Mouse (Mus musculus) CH12.LX (cell line): ENCODE data around the gene Rpl38. TPM values are rescaled to one million over a fixed set of nuclear protein-coding genes. Genes with fewer than 3 reads are reported as not detected.

Experiments
- DNase-seq: peaks from one replicate; pipeline ENCODE4 v3.0.0-alpha.2; 2013; ENCODE audit errors: extremely low read depth
- H3K27ac ChIP-seq: 2 replicates; pipeline ENCODE4 v1.5.1; 2012; ENCODE audit warnings: low read depth, mild to moderate bottlenecking, control low read depth, moderate library complexity; ENCODE audit not compliant: insufficient read depth
- H3K27me3 ChIP-seq: replicated peaks from 2 replicates; pipeline ENCODE3; 2012; ENCODE audit warnings: inconsistent platforms
- H3K36me3 ChIP-seq, 2 experiments: replicated peaks in 1 of 2; 2 replicates each; pipeline versions ENCODE3 to v1.6.1; 2012; ENCODE audit warnings: inconsistent platforms in 1 of 2, low read length in 1 of 2, mild to moderate bottlenecking in 1 of 2, mixed read lengths in 1 of 2, moderate library complexity in 1 of 2; ENCODE audit not compliant: control insufficient read depth in 1 of 2, insufficient read depth in 1 of 2
- H3K4me1 ChIP-seq, 2 experiments: 2 replicates each; pipeline ENCODE4 v1.6.1; 2012; ENCODE audit warnings: inconsistent platforms in 1 of 2, moderate library complexity in 1 of 2; ENCODE audit not compliant: insufficient read depth in 2 of 2, control insufficient read depth in 1 of 2
- H3K4me2 ChIP-seq: 2 replicates; pipeline ENCODE4 v1.6.1; 2012; ENCODE audit warnings: low read depth, mild to moderate bottlenecking, control low read depth; ENCODE audit not compliant: poor library complexity, insufficient read depth, severe bottlenecking
- H3K4me3 ChIP-seq, 3 experiments: fragments of 150-350 bp in 1 of 3; sonication (generic) in 1 of 3; replicated peaks in 1 of 3; 2 replicates each; pipeline versions ENCODE3 to v1.5.1; 2011 to 2012; ENCODE audit warnings: low read depth in 2 of 3, low read length in 2 of 3, mild to moderate bottlenecking in 2 of 3, moderate library complexity in 2 of 3, control low read depth in 1 of 3, improper control_type of control experiment in 1 of 3, inconsistent platforms in 1 of 3, mixed read lengths in 1 of 3; ENCODE audit not compliant: poor library complexity in 1 of 3
- H3K79me2 ChIP-seq: replicated peaks from 2 replicates; pipeline ENCODE4 v1.6.1; 2012; ENCODE audit warnings: mild to moderate bottlenecking, moderate library complexity; ENCODE audit not compliant: control insufficient read depth, poor library complexity, insufficient read depth, severe bottlenecking; ENCODE audit errors: extremely low read depth
- H3K9ac ChIP-seq: 2 replicates; pipeline ENCODE4 v1.6.1; 2012; ENCODE audit warnings: low read depth, mild to moderate bottlenecking, control low read depth, moderate library complexity; ENCODE audit not compliant: insufficient read depth
- H3K9me3 ChIP-seq: replicated peaks from 2 replicates; pipeline ENCODE3; 2012; ENCODE audit warnings: low read length, inconsistent platforms, mixed read lengths
- BHLHE40 ChIP-seq: IDR thresholded peaks from 2 replicates; pipeline ENCODE4 v1.6.1; 2011; ENCODE audit warnings: mild to moderate bottlenecking, low read depth, low read length, improper control_type of control experiment
- CHD1 ChIP-seq: IDR thresholded peaks from 2 replicates; pipeline ENCODE4 v1.6.1; 2012; ENCODE audit warnings: low read depth, low read length, improper control_type of control experiment, inconsistent platforms
- CHD2 ChIP-seq: IDR thresholded peaks from 2 replicates; pipeline ENCODE4 v1.6.1; 2011; ENCODE audit warnings: low read length, improper control_type of control experiment
- CTCF ChIP-seq, 2 experiments: IDR thresholded peaks in 1 of 2; conservative IDR thresholded peaks in 1 of 2; 2 replicates each; pipeline ENCODE4 v1.5.1; 2011 to 2012; ENCODE audit warnings: low read depth in 2 of 2, low read length in 2 of 2, improper control_type of control experiment in 1 of 2, inconsistent platforms in 1 of 2, mild to moderate bottlenecking in 1 of 2, moderate library complexity in 1 of 2
- E2F4 ChIP-seq: IDR thresholded peaks from 2 replicates; pipeline ENCODE4 v1.6.1; 2011; ENCODE audit warnings: low read depth, low read length, improper control_type of control experiment; ENCODE audit not compliant: insufficient replicate concordance
- ELF1 ChIP-seq: IDR thresholded peaks from 2 replicates; pipeline ENCODE4 v1.6.1; 2014; ENCODE audit warnings: low read depth, mild to moderate bottlenecking, inconsistent platforms, low read length, improper control_type of control experiment
- EP300 ChIP-seq: IDR thresholded peaks from 2 replicates; pipeline ENCODE4 v1.6.1; 2011; ENCODE audit warnings: low read length, improper control_type of control experiment
- ETS1 ChIP-seq: conservative IDR thresholded peaks from 2 replicates; pipeline ENCODE4 v1.6.1; 2012; ENCODE audit warnings: low read depth, mild to moderate bottlenecking, inconsistent platforms, low read length, improper control_type of control experiment, moderate library complexity
- GABPA ChIP-seq: IDR thresholded peaks from 2 replicates; pipeline ENCODE4 v1.6.1; 2012; ENCODE audit warnings: low read depth, low read length, improper control_type of control experiment, inconsistent platforms; ENCODE audit not compliant: insufficient replicate concordance
- HCFC1 ChIP-seq: IDR thresholded peaks from 2 replicates; pipeline ENCODE4 v1.6.1; 2012; ENCODE audit warnings: low read depth, mild to moderate bottlenecking, inconsistent platforms, low read length, improper control_type of control experiment
- IRF4 ChIP-seq: IDR thresholded peaks from 2 replicates; pipeline ENCODE4 v1.6.1; 2014; ENCODE audit warnings: low read depth, mild to moderate bottlenecking, inconsistent platforms, low read length, improper control_type of control experiment
- JUN ChIP-seq: IDR thresholded peaks from 2 replicates; pipeline ENCODE4 v1.6.1; 2011; ENCODE audit warnings: low read depth, mild to moderate bottlenecking, low read length, improper control_type of control experiment, moderate library complexity; ENCODE audit not compliant: insufficient read depth
- JUND ChIP-seq: conservative IDR thresholded peaks from 2 replicates; pipeline ENCODE4 v1.6.1; 2011; ENCODE audit warnings: low read depth, low read length, improper control_type of control experiment
- KAT2A ChIP-seq: IDR thresholded peaks from 2 replicates; pipeline ENCODE4 v1.6.1; 2012; ENCODE audit warnings: low read length, improper control_type of control experiment, inconsistent platforms; ENCODE audit not compliant: insufficient replicate concordance
- MAFK ChIP-seq: IDR thresholded peaks from 2 replicates; pipeline ENCODE4 v1.6.1; 2011; ENCODE audit warnings: low read length, improper control_type of control experiment; ENCODE audit not compliant: insufficient replicate concordance
- MAX ChIP-seq: IDR thresholded peaks from 2 replicates; pipeline ENCODE4 v1.6.1; 2011; ENCODE audit warnings: low read length, improper control_type of control experiment
- MAZ ChIP-seq: IDR thresholded peaks from 2 replicates; pipeline ENCODE4 v1.6.1; 2012; ENCODE audit warnings: low read depth, mild to moderate bottlenecking, inconsistent platforms, low read length, improper control_type of control experiment, moderate library complexity
- MEF2A ChIP-seq: IDR thresholded peaks from 2 replicates; pipeline ENCODE4 v1.6.1; 2014; ENCODE audit warnings: low read depth, mild to moderate bottlenecking, inconsistent platforms, low read length, improper control_type of control experiment, borderline replicate concordance
- MXI1 ChIP-seq: IDR thresholded peaks from 2 replicates; pipeline ENCODE4 v1.6.1; 2011; ENCODE audit warnings: mild to moderate bottlenecking, low read depth, low read length, improper control_type of control experiment
- MYC ChIP-seq: IDR thresholded peaks from 2 replicates; pipeline ENCODE4 v1.6.1; 2011; ENCODE audit warnings: low read depth, mild to moderate bottlenecking, improper control_type of control experiment, low read length
- NELFE ChIP-seq: IDR thresholded peaks from 2 replicates; pipeline ENCODE4 v1.6.1; 2011; ENCODE audit warnings: low read depth, low read length, improper control_type of control experiment
- NRF1 ChIP-seq: IDR thresholded peaks from 2 replicates; pipeline ENCODE4 v1.6.1; 2014; ENCODE audit warnings: low read depth, mild to moderate bottlenecking, inconsistent platforms, low read length, improper control_type of control experiment, moderate library complexity
- PAX5 ChIP-seq: IDR thresholded peaks from 2 replicates; pipeline ENCODE4 v1.6.1; 2012; ENCODE audit warnings: low read length, inconsistent platforms, mixed read lengths
- POLR2A ChIP-seq: IDR thresholded peaks from 2 replicates; pipeline ENCODE4 v1.6.1; 2011; ENCODE audit warnings: low read depth, mild to moderate bottlenecking, improper control_type of control experiment, low read length
- POLR2AphosphoS2 ChIP-seq: IDR thresholded peaks from 2 replicates; pipeline ENCODE4 v1.6.1; 2011; ENCODE audit warnings: low read depth, low read length, improper control_type of control experiment
- RAD21 ChIP-seq: IDR thresholded peaks from 2 replicates; pipeline ENCODE4 v1.6.1; 2011; ENCODE audit warnings: low read depth, mild to moderate bottlenecking, low read length, improper control_type of control experiment, moderate library complexity
- RCOR1 ChIP-seq: conservative IDR thresholded peaks from 2 replicates; pipeline ENCODE4 v1.6.1; 2012; ENCODE audit warnings: low read depth, mild to moderate bottlenecking, inconsistent platforms, low read length, improper control_type of control experiment
- SIN3A ChIP-seq: IDR thresholded peaks from 2 replicates; pipeline ENCODE4 v1.6.1; 2012; ENCODE audit warnings: low read length, improper control_type of control experiment, inconsistent platforms
- SMC3 ChIP-seq: IDR thresholded peaks from 2 replicates; pipeline ENCODE4 v1.6.1; 2011; ENCODE audit warnings: low read depth, low read length, improper control_type of control experiment
- TBP ChIP-seq: conservative IDR thresholded peaks from 2 replicates; pipeline ENCODE4 v1.6.1; 2011; ENCODE audit warnings: low read depth, low read length, improper control_type of control experiment
- TCF12 ChIP-seq: IDR thresholded peaks from 2 replicates; pipeline ENCODE4 v1.6.1; 2014; ENCODE audit warnings: low read depth, mild to moderate bottlenecking, inconsistent platforms, low read length, improper control_type of control experiment
- UBTF ChIP-seq: IDR thresholded peaks from 2 replicates; pipeline ENCODE4 v1.6.1; 2012; ENCODE audit warnings: low read depth, mild to moderate bottlenecking, inconsistent platforms, low read length, improper control_type of control experiment, moderate library complexity
- USF1 ChIP-seq: IDR thresholded peaks from 2 replicates; pipeline ENCODE4 v1.6.1; 2014; ENCODE audit warnings: low read depth, mild to moderate bottlenecking, inconsistent platforms, low read length, improper control_type of control experiment
- USF2 ChIP-seq: conservative IDR thresholded peaks from 2 replicates; pipeline ENCODE4 v1.6.1; 2011; ENCODE audit warnings: low read depth, low read length, improper control_type of control experiment
- ZC3H11A ChIP-seq: IDR thresholded peaks from 2 replicates; pipeline ENCODE4 v1.6.1; 2012; ENCODE audit warnings: low read depth, mild to moderate bottlenecking, inconsistent platforms, low read length, improper control_type of control experiment
- ZKSCAN1 ChIP-seq: IDR thresholded peaks from 2 replicates; pipeline ENCODE4 v1.6.1; 2012; ENCODE audit warnings: low read depth, inconsistent platforms, low read length, improper control_type of control experiment, borderline replicate concordance
- ZMIZ1 ChIP-seq: IDR thresholded peaks from 2 replicates; pipeline ENCODE4 v1.6.1; 2012; ENCODE audit warnings: low read depth, mild to moderate bottlenecking, inconsistent platforms, low read length, improper control_type of control experiment
- ZNF384 ChIP-seq: IDR thresholded peaks from 2 replicates; pipeline ENCODE4 v1.6.1; 2012; ENCODE audit warnings: low read depth, low read length, improper control_type of control experiment, inconsistent platforms
- dilution Hi-C: fragments of 300-500 bp; cut with MboI; formaldehyde crosslinking; loops from 2 replicates; pipeline ENCODE4 v1.14.3; 2020; ENCODE audit warnings: low sequenced_read_pairs; ENCODE audit not compliant: extremely low pct_unique_long_range_greater_than_20kb, extremely low pct_ligation_motif_present
- in situ Hi-C: fragments of 300-500 bp; cut with MboI; formaldehyde crosslinking; loops from 3 replicates; pipeline ENCODE4 v1.14.3; 2019; ENCODE audit warnings: low sequenced_read_pairs, low pct_ligation_motif_present, low pct_unique_long_range_greater_than_20kb, mixed read lengths
- polyA plus RNA-seq: library from polyadenylated mRNA; unstranded; fragments of >175 nt; gene quantifications from 2 replicates; pipeline ENCODE4 v1.2.1, GENCODE M21; 2012; ENCODE audit warnings: low read depth; ENCODE audit not compliant: insufficient read length
- total RNA-seq, 2 experiments: library from RNA; depleted of rRNA; stranded (reverse); fragments of 300-350 nt in 1 of 2; fragments of >200 nt in 1 of 2; gene quantifications; 2 replicates each; pipeline ENCODE4 v1.2.3; 2012 to 2014

Gene Rpl38
- 5,484 and 5,556 TPM in 2 replicates for total RNA-seq (2012; rRNA removed)
- 3,381 and 4,204 TPM in 2 replicates for total RNA-seq (2014; rRNA removed)
- polyA plus RNA-seq, result 1,021 and 1,435 TPM in 2 replicates

- Histone ChIP-seq H3K9ac (peak within 1 kb of the TSS; percentile 91), H3K27ac (peak within 1 kb of the TSS; percentile 46), H3K9me3 (no peaks in the 10 kb centered on the region), H3K4me3 (peak within 1 kb of the TSS; percentile 76 to 97 (median 78)), H3K36me3 (peaks cover 37 to 42% of the 10 kb centered on the region in 2 experiments), H3K4me2 (peak within 1 kb of the TSS; percentile 92), H3K4me1 (peaks cover 12 to 41% of the 10 kb centered on the region in 2 experiments), H3K27me3 (peaks cover 31% of the 10 kb centered on the region), H3K79me2 (peaks cover 32% of the 10 kb centered on the region)
- DNase-seq, result peak; percentile 99
- in situ Hi-C loops, result loop anchor here (25.0 kb wide), 1 partner anchor 956 kb away; the partner anchor contains the start of gene Cpsf4l
- dilution Hi-C loops, result no loop called here
- TF ChIP-seq EP300 (no peak), MAZ (0 out of 2 replicates have a peak, but pooled peaks have one; percentile 76), SIN3A (peak; percentile 96), POLR2A (peak; percentile 97), CHD2 (no peak), KAT2A (peak; percentile 97), JUND (0 out of 2 replicates have a peak, but pooled peaks have one; percentile 60), CTCF (conservative IDR thresholded peaks at IDR 0.05 in 1 of 2, IDR thresholded peaks at IDR 0.05 in 1 of 2; ENCODE audit: low read depth in 2 of 2, low read length in 2 of 2) (peak; percentile 89 to 93), E2F4 (no peak), MEF2A (peak; percentile 80; the same call in 1 of the 2 replicates), ZC3H11A (no peak), IRF4 (peak; percentile 77), ZNF384 (peak; percentile 38; the same call in 1 of the 2 replicates), ETS1 (peak; percentile 33), RAD21 (no peak; the same call in 1 of the 2 replicates), POLR2AphosphoS2 (peak; percentile 87; the same call in 1 of the 2 replicates), ZKSCAN1 (no peak), MYC (peak; percentile 97), NELFE (peak; percentile 96), MAX (peak; percentile 71; the same call in 1 of the 2 replicates), ZMIZ1 (peak; percentile 91), UBTF (no peak), USF1 (no peak), RCOR1 (no peak), PAX5 (no peak), TCF12 (peak; percentile 98), ELF1 (peak; percentile 100), JUN (peak; percentile 39), SMC3 (peak; percentile 38; the same call in 1 of the 2 replicates), CHD1 (no peak), BHLHE40 (no peak), MXI1 (0 out of 2 replicates have a peak, but pooled peaks have one; percentile 58), HCFC1 (peak; percentile 95), GABPA (no peak; the same call in 1 of the 2 replicates), USF2 (no peak), NRF1 (peak; percentile 45; the same call in 1 of the 2 replicates), MAFK (no peak), TBP (peak; percentile 98)
Measured at GRCm38 (mm10) chr11:114668301-114668710, at the start of gene Rpl38. Gene Rpl38 (plus strand): TSS chr11:114668524.
